Mouse (Mus musculus) forebrain, embryonic 16.5 days (tissue): Measurements from ENCODE around the gene Gm49387. TPM values are rescaled to one million over a fixed set of nuclear protein-coding genes. Genes with fewer than 3 reads are reported as not detected.
A peak's percentile ranks its signal among the peaks of the same experiment; 100 is the strongest.

ENCODE experiments used
- ATAC-seq: fragments of 200-750 bp; cut with Nextera tagmentation; 2 replicates; pipeline ENCODE4 v1.8.0; 2017; ENCODE audit warnings: mild to moderate bottlenecking, moderate library complexity
- H3K27ac ChIP-seq: fragments of 300-500 bp; sonication (generic); 2 replicates; pipeline ENCODE4 v1.5.1; 2014; ENCODE audit warnings: low read length, control low read depth
- H3K27me3 ChIP-seq: fragments of 300-500 bp; sonication (generic); replicated peaks from 2 replicates; pipeline ENCODE4 v1.6.1; 2014; ENCODE audit warnings: low read length; ENCODE audit not compliant: control insufficient read depth, insufficient read depth
- H3K36me3 ChIP-seq: fragments of 300-500 bp; sonication (generic); 2 replicates; pipeline ENCODE4 v1.6.1; 2014; ENCODE audit not compliant: control insufficient read depth, insufficient read depth
- H3K4me1 ChIP-seq: fragments of 300-500 bp; sonication (generic); replicated peaks from 2 replicates; pipeline ENCODE4 v1.6.1; 2014; ENCODE audit warnings: low read length; ENCODE audit not compliant: control insufficient read depth, insufficient read depth
- H3K4me2 ChIP-seq: fragments of 300-500 bp; sonication (generic); 2 replicates; pipeline ENCODE4 v1.6.1; 2014; ENCODE audit warnings: mild to moderate bottlenecking, low read length, control low read depth
- H3K4me3 ChIP-seq: fragments of 300-500 bp; sonication (generic); replicated peaks from 2 replicates; pipeline ENCODE4 v1.5.1; 2014; ENCODE audit warnings: mild to moderate bottlenecking, low read length, control low read depth
- H3K9ac ChIP-seq: fragments of 300-500 bp; sonication (generic); replicated peaks from 2 replicates; pipeline ENCODE4 v1.6.1; 2014; ENCODE audit warnings: low read depth, low read length, control low read depth
- H3K9me3 ChIP-seq: fragments of 300-500 bp; sonication (generic); 2 replicates; pipeline ENCODE4 v1.6.1; 2016; ENCODE audit warnings: low read length; ENCODE audit not compliant: control insufficient read depth
- WGBS: fragments of 180-500 bp; shearing (Covaris S2); extraction: QIAGEN DNeasy Blood & Tissue Kit; methylation state at CpG from one replicate; pipeline ENCODE4 v1.1.7; 2014; 5-methylcytosine and 5-hydroxymethylcytosine counted together
- polyA plus RNA-seq: library from polyadenylated mRNA; unstranded; fragments of >200 nt; fragmentation: Nextera tagmentation; extraction: Ambion mirVana; gene quantifications from 2 replicates; pipeline ENCODE4 v1.2.1, GENCODE M21; 2015

Gene Gm49387
- polyA plus RNA-seq = not detected in 2 replicates

DNA sequence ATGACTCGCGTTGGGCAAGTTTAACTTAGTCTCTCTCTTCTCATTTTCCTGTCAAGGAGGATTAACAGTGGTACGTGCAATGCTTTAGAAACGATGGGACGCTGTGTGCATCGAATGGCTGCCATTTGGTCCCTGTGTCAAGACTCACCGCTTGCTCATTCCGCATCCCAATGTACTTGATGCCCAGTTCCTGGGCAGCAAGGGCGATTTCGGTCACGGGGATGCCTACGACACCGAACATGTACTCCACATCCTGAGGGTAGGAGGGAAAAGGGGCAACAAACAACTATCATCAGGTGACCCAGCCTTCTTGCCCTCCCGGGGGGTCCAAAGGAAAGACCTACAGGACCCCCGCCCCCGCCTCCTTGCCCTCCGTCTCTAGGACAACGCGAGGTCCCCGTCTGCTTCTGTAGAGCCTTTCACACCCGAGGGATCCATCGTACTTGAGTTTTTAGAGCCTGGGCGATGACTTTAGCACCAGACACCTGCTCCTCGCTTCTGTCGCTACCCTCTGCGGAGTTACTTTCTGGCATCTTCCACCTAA, at the start of gene Gm49387:
Gene Gm49387, minus strand, starts transcription at position 533 of the 544 bp plus-strand sequence.
- no peak; the same call in 1 of the 2 replicates for ATAC-seq
- Histone ChIP-seq H3K4me1 (peaks cover 15% of the 10 kb centered on the region), H3K27ac (peak within 1 kb of the TSS; percentile 80), H3K4me3 (peak within 1 kb of the TSS; percentile 73), H3K4me2 (peak within 1 kb of the TSS; percentile 83), H3K36me3 (no peaks in the 10 kb centered on the region), H3K9me3 (no peaks in the 10 kb centered on the region), H3K9ac (peak within 1 kb of the TSS; percentile 59), H3K27me3 (no peaks in the 10 kb centered on the region)
- WGBS = 2% methylated on average over 26 of the region's 26 CpGs

DNA sequence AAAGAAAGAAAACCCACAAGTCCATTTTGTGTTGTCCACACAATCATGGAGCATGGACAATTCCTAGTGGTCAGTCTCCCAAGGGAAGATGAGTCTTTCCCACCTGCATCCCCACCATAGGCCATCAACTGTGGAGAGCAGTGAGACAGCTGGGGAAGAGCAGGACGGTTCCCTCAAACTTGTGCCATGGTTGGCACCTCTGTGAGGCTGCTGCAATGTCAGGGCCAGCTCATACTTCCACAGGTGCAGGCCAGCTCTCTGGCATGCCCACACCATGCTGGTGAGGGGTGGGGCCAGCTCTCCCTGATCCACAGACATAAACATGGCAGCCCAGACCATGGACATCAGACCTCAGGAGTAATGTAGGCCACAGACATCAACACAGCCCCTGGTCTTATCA, 45.6 kb upstream of the Gm49387 start:
- Histone ChIP-seq H3K27ac (no peak overlapping the region), H3K27me3 (no peaks in the 10 kb centered on the region), H3K4me2 (no peak overlapping the region), H3K4me3 (no peak overlapping the region), H3K9me3 (no peaks in the 10 kb centered on the region), H3K4me1 (peaks cover 3% of the 10 kb centered on the region; the same call in 1 of the 2 replicates), H3K36me3 (no peaks in the 10 kb centered on the region), H3K9ac (no peak overlapping the region)
- no peak for ATAC-seq
- 86% methylated on average over 1 of the region's 1 CpGs for WGBS

DNA sequence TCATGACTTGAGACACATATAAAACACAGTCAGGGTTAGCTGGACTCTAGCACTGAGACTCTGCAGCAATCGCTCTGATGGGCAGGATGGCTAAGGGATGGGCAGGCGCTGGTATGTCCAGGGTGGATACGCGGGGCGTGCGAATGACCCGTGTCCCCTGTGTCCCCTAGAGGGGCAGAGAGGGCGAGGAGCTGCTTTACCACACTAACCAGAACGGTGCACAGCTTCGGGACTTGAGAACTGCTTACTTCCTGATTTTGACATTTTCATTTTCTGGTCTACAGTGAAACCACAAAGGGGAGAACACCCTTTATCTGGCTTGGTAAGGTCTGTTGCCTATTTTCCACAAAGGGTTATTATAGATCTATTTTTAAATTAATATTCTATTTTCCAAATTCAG, 45.0 kb upstream of the Gm49387 start:
- no peak for ATAC-seq
- Histone ChIP-seq H3K27me3 (no peaks in the 10 kb centered on the region), H3K36me3 (no peaks in the 10 kb centered on the region), H3K4me1 (peaks cover 3% of the 10 kb centered on the region; the same call in 1 of the 2 replicates), H3K4me3 (no peak overlapping the region), H3K9me3 (no peaks in the 10 kb centered on the region), H3K9ac (no peak overlapping the region), H3K4me2 (no peak overlapping the region), H3K27ac (no peak overlapping the region)
- WGBS = 94% methylated on average over 10 of the region's 10 CpGs

DNA sequence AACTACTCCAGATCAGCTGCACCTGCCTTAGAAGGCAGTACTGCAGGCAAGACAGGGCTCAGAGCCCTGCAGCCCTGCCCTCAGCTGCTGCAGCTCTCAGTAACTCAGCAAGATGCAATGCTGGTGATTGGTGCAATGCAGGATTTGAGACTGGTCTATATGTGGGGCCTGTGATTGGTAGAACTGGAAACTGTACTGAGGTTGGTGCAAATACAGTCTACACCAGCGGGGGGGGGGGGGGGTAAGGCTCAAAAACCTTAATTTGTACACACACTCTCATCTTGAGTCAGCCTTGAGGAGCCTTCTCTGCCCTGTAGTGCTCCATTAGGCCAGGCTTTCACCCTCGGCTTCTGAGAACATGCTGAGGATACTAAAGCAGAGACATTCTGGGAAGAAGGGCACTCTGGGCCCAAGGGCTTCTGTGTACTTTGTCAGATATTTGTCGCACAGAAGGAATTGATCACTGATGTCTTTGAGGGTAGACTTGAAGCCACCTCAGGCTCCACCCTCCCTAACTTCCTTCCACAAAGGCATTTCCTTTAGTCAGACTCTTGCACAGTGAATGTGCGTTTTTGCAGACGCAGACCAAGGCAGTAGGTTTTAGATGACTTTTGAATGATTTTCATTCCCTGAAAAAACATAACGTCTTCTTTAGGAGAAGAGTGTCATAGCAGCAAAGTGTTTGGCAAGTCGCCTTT, 43.8 kb upstream of the Gm49387 start:
- ATAC-seq = no peak
- H3K9me3 ChIP-seq = no peaks in the 10 kb centered on the region
- no peak overlapping the region for H3K27ac ChIP-seq
- no peak overlapping the region for H3K4me3 ChIP-seq
- H3K4me1 ChIP-seq = peaks cover 3% of the 10 kb centered on the region; the same call in 1 of the 2 replicates
- H3K36me3 ChIP-seq = no peaks in the 10 kb centered on the region
- WGBS = 78% methylated on average over 7 of the region's 7 CpGs
- H3K9ac ChIP-seq = no peak overlapping the region
- H3K4me2 ChIP-seq = no peak overlapping the region
- H3K27me3 ChIP-seq = no peaks in the 10 kb centered on the region

DNA sequence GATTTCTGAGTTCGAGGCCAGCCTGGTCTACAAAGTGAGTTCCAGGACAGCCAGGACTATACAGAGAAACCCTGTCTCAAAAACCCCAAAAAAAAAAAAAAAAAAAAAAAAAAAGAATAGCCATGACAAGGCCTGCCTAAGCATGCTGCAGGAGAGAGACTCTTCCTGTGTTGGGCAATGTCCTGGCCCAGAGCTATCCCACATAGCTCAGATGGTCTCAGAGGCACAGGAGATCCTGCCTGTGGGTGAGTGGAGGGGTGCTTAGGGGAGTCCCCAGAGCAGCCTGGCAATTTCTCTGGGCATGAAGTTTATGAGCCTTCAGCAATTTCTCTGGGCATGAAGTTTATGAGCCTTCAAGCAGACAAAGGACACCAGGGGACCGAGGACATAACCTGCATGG, 42.9 kb upstream of the Gm49387 start:
- no peak overlapping the region for H3K4me2 ChIP-seq
- H3K4me1 ChIP-seq = peaks cover 3% of the 10 kb centered on the region; the same call in 1 of the 2 replicates
- no peak overlapping the region for H3K9ac ChIP-seq
- no peak overlapping the region for H3K4me3 ChIP-seq
- no peak for ATAC-seq
- H3K27me3 ChIP-seq = no peaks in the 10 kb centered on the region
- H3K36me3 ChIP-seq = no peaks in the 10 kb centered on the region
- no peak overlapping the region for H3K27ac ChIP-seq
- no peaks in the 10 kb centered on the region for H3K9me3 ChIP-seq
- whole genome bisulfite sequencing = 82% methylated on average over 2 of the region's 2 CpGs

DNA sequence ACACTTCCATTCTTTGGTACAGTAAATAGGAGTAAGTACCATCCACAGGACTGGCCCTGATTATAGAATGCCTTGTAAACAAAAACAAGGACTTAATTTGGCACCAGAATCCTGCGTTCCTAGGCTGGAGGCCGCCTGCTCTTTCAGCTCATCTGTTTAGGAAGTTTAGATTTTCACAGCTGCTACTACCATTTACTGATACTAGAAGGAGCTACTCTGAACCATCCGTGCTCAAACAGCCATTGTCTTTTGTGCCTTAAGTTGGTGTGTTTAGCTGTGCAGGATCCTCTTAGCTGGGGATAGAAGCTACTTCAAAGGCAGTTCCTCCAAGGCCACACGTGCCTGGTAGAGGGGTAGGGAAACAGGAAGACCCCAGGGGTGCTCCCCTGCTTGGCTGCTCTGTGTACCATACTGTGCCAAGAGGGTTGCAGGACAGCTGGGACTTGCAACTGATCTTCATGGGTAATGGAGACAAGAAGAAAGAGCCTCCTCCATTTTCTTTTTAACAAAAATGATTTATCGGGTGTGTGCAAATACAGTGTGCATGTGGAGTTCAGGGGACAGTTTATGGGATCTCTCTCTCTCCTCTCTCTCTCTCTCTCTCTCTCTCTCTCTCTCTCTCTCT, 41.4 kb upstream of the Gm49387 start:
- no peak for ATAC-seq
- Histone ChIP-seq H3K9me3 (no peaks in the 10 kb centered on the region), H3K4me1 (peaks cover 3% of the 10 kb centered on the region; the same call in 1 of the 2 replicates), H3K27me3 (no peaks in the 10 kb centered on the region), H3K4me2 (no peak overlapping the region), H3K9ac (no peak overlapping the region), H3K4me3 (no peak overlapping the region), H3K36me3 (no peaks in the 10 kb centered on the region), H3K27ac (no peak overlapping the region)
- WGBS = 40% methylated on average over 5 of the region's 5 CpGs

DNA sequence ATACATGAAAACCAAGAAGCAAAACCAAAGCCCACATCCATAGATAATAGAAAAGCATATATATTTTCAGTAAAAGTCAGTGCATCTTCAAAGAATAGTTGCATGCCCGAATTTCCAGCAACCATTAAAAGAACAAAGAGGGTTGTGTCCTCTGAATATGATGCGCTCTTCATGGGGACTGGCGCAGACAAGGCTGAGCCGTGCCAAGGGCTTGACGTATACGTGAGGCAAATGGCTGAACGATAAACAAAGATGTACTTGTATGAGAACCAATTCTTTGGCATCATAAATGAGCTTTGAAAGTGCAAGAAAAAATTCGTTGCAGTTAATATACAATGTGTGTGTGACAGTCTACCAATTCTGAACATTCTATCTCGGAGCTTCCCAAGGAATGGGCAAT, 40.6 kb upstream of the Gm49387 start:
- peaks cover 3% of the 10 kb centered on the region; the same call in 1 of the 2 replicates for H3K4me1 ChIP-seq
- no peaks in the 10 kb centered on the region for H3K9me3 ChIP-seq
- H3K4me2 ChIP-seq = no peak overlapping the region
- no peak overlapping the region for H3K4me3 ChIP-seq
- ATAC-seq = no peak
- no peak overlapping the region for H3K9ac ChIP-seq
- H3K27me3 ChIP-seq = no peaks in the 10 kb centered on the region
- no peaks in the 10 kb centered on the region for H3K36me3 ChIP-seq
- H3K27ac ChIP-seq = no peak overlapping the region
- 73% methylated on average over 9 of the region's 9 CpGs for WGBS

DNA sequence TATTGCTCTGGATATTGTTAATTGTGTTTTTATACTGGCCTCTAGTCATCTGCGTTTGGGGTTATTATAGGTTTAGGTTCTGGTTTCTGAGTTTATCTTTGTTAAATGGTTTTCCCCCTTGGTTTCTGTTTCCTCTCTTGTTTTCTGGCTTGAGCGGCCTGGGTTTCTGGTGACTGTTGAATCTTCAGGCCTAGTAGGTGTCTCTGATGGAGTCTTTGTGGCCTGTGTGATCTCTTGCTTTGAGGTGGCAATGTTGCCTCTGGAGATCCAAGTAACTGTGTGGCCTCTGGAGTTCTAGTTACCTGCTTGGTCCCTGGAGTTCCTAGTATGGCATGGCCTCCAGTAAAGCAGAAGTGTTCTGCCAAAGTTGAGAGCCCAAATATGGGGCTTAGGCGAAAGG, 40.0 kb upstream of the Gm49387 start:
- 92% methylated on average over 3 of the region's 3 CpGs for WGBS
- no peaks in the 10 kb centered on the region for H3K27me3 ChIP-seq
- no peak overlapping the region for H3K4me2 ChIP-seq
- no peak overlapping the region for H3K4me3 ChIP-seq
- H3K36me3 ChIP-seq = no peaks in the 10 kb centered on the region
- no peaks in the 10 kb centered on the region for H3K9me3 ChIP-seq
- H3K9ac ChIP-seq = no peak overlapping the region
- H3K27ac ChIP-seq = no peak overlapping the region
- H3K4me1 ChIP-seq = peaks cover 3% of the 10 kb centered on the region; the same call in 1 of the 2 replicates
- ATAC-seq = no peak

DNA sequence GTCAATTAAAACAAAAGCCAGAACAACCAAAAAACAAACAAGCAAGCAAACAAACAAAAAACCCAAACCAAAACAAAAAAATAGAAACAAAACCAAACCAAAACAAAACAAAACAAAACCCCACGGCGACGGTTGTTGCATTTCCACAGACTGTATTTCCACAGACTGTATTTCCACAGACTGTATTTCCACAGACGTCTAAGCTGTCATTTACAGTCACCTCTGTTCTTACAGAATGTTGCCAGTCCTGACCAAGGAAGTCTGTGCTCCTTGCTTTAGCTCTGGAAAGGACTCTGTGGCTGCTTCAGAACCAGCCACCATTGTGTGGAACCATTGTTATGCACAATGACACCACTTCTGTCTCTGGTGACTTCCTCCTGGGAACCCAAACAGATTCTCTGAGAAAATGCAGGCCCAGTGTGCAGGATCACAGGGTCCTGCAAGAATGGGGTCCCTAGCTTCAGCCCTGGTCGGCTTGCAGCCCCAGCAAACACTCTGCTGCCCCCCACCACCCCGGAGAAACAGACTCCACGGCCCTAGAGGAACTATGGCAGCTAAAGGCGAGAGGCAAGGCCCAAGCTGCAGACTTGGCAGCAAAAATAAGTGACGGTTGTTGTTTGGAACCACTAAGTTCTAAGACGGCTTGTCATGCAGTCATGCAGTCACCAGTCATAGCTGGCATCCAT, 31.1 kb upstream of the Gm49387 start:
- peaks cover 15% of the 10 kb centered on the region for H3K4me1 ChIP-seq
- H3K9me3 ChIP-seq = no peaks in the 10 kb centered on the region
- peaks cover 3% of the 10 kb centered on the region for H3K36me3 ChIP-seq
- H3K4me3 ChIP-seq = no peak overlapping the region
- H3K9ac ChIP-seq = no peak overlapping the region
- H3K4me2 ChIP-seq = no peak overlapping the region
- no peak for ATAC-seq
- 50% methylated on average over 10 of the region's 10 CpGs for WGBS
- no peaks in the 10 kb centered on the region for H3K27me3 ChIP-seq
- no peak overlapping the region for H3K27ac ChIP-seq
